Mouse (Mus musculus): Measurements from ENCODE around the gene Capza1.
A peak's percentile ranks its signal among the peaks of the same experiment; 100 is the strongest.
"Not testable (repeated sequence)": the region's sequence is repeated elsewhere in the genome, so short reads cannot be mapped to it uniquely, and the experiment has no call there.

Capza1 gene

GRCm38 (mm10) chr3:104863786-104864650 is at the start of gene Capza1, which contains the start of gene St7l:
TSS of gene Capza1 (minus strand) at chr3:104864505.
TSS of gene St7l (plus strand) at chr3:104864005.
- peak; percentile 87 for DNase-seq (ENCODE audit: low read depth, low spot score)

GRCm38 (mm10) chr3:104909195-104909594 is 44.9 kb upstream of the Capza1 start:
- DNase-seq (ENCODE audit: low read depth, low spot score), result no peak

- peak; percentile 25 for DNase-seq (ENCODE audit: low read depth, low spot score)
Measured at GRCm38 (mm10) chr3:104906007-104906406, 41.7 kb upstream of the Capza1 start.

GRCm38 (mm10) chr3:104905389-104905788 is 41.1 kb upstream of the Capza1 start:
- no peak for DNase-seq (ENCODE audit: low read depth, low spot score)

- DNase-seq (ENCODE audit: low read depth, low spot score), result no peak
Measured at GRCm38 (mm10) chr3:104901154-104901553, 36.8 kb upstream of the Capza1 start.

GRCm38 (mm10) chr3:104896141-104896540 is 31.8 kb upstream of the Capza1 start:
- no peak for DNase-seq (ENCODE audit: low read depth, low spot score)

- no peak for DNase-seq (ENCODE audit: low read depth, low spot score)
Measured at GRCm38 (mm10) chr3:104888585-104888984, 24.3 kb upstream of the Capza1 start.

GRCm38 (mm10) chr3:104869611-104870010 is 5.3 kb upstream of the Capza1 start:
- no peak for DNase-seq (ENCODE audit: low read depth, low spot score)

- DNase-seq (ENCODE audit: low read depth, low spot score), result not testable (repeated sequence)
Measured at GRCm38 (mm10) chr3:104866674-104867073, 2.4 kb upstream of the Capza1 start.

- DNase-seq (ENCODE audit: low read depth, low spot score), result no peak
Measured at GRCm38 (mm10) chr3:104865341-104865788, 1.1 kb upstream of the Capza1 start.

- peak; percentile 86 for DNase-seq (ENCODE audit: low read depth, low spot score)
Measured at GRCm38 (mm10) chr3:104864651-104865340, 491 bp upstream of the Capza1 start.

- no peak for DNase-seq (ENCODE audit: low read depth, low spot score)
Measured at GRCm38 (mm10) chr3:104858560-104858959, 5.7 kb downstream of the Capza1 start.

GRCm38 (mm10) chr3:104856106-104856505 is 8.2 kb downstream of the Capza1 start:
- no peak for DNase-seq (ENCODE audit: low read depth, low spot score)

GRCm38 (mm10) chr3:104854866-104855265 is 9.4 kb downstream of the Capza1 start:
- no peak for DNase-seq (ENCODE audit: low read depth, low spot score)

- no peak for DNase-seq (ENCODE audit: low read depth, low spot score)
Measured at GRCm38 (mm10) chr3:104854465-104854864, 9.8 kb downstream of the Capza1 start.

- peak; percentile 77 for DNase-seq (ENCODE audit: low read depth, low spot score)
Measured at GRCm38 (mm10) chr3:104846601-104847000, 17.7 kb downstream of the Capza1 start.

- no peak for DNase-seq (ENCODE audit: low read depth, low spot score)
Measured at GRCm38 (mm10) chr3:104841049-104841448, 23.3 kb downstream of the Capza1 start.

GRCm38 (mm10) chr3:104835797-104836196 is 28.5 kb downstream of the Capza1 start:
- DNase-seq (ENCODE audit: low read depth, low spot score), result no peak

GRCm38 (mm10) chr3:104822413-104822812 is 41.9 kb downstream of the Capza1 start:
- DNase-seq (ENCODE audit: low read depth, low spot score), result no peak

GRCm38 (mm10) chr3:104820426-104820825 is 43.9 kb downstream of the Capza1 start:
- DNase-seq (ENCODE audit: low read depth, low spot score), result no peak

GRCm38 (mm10) chr3:104818749-104819134 is 45.6 kb downstream of the Capza1 start:
- no peak for DNase-seq (ENCODE audit: low read depth, low spot score)

GRCm38 (mm10) chr3:104817991-104818748 is 46.1 kb downstream of the Capza1 start, which contains the start of gene Mov10:
TSS of gene Mov10 (minus strand) at chr3:104818563.
- DNase-seq (ENCODE audit: low read depth, low spot score), result peak; percentile 33

Measured in skeletal muscle tissue, adult 2 months (tissue).